Mouse (Mus musculus) cerebellum, adult 8-10 months (tissue): ENCODE measurements at regions not wholly inside any gene's neighbourhood (a gene's known extent, or its start where the extent isn't known, plus 50 kb on each side); places are given as distances from the start of the nearest gene placed in this dataset.
A peak's percentile ranks its signal among the peaks of the same experiment; 100 is the strongest.

Experiments
- DNase-seq: peaks from one replicate; pipeline ENCODE4 v3.0.0; 2022

DNA sequence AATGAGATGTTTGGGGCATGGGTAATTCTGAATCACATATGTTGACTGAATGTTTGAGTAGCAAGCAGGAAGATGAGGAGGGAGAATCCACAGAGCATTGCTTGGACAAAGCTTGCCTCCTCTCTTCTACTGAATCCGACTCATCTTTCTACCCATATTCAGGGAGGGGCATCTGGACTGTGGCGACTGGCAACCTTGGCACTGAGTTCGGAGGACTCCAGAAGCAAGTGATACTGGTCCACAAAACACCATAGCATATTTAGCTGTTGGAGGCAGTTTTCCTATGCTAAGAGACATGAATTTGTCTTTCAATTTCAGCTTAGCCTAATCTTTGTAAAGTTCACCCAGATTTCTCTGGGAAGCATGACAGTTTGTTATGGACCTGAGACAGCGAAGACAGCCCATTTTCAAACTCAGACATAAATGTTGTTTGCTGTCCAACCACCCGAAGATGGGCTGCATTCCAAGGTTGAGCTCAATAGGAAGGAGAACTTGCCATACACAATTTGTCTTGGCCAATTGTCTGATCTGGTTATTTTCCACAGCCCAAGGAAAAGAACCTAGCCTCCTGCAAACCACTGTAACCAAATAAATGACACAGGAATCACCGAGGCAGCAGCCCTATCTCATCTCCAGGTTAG lies 224.0 kb upstream of the Pld5 start:
- DNase-seq, result peak; percentile 47

DNA sequence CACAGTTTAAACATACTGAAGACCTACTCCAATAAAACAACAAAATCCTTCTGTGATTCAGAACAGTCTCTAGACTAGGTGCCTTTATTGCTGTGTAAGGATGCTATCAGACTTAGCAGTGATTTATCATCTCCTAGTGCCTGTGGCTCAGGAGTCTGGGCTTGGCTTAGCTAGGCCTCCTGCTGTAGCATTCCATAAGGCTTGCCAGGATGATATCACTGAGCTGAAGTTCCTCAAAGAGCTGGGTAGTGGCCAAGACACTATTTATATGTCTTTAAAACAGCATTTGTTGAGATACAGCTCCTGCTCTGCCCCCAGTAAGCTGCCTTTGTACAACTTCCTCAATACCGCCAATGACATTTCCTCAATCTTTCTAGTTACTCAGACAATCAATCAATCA lies 193.4 kb upstream of the Pld5 start:
- no peak for DNase-seq

DNA sequence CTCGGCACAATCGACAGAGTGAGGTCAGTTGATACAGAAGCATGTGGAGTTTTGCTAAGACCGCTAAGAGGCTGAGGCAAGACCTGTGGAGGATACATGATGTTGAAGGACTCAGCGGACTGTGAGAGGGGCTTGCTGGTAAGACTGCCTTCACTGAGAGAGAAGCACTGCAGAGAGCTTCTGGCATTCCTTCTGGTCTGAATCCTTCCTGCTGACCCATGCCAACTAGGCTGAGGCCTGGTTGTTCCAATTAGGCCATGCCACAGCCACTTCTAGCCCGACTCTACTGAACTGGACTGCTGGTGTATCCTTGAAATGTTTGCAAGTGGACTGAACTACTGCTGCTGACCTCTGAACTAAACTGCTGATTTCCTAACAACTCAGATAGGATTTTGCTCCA lies 187.0 kb upstream of the Pld5 start:
- no peak for DNase-seq

DNA sequence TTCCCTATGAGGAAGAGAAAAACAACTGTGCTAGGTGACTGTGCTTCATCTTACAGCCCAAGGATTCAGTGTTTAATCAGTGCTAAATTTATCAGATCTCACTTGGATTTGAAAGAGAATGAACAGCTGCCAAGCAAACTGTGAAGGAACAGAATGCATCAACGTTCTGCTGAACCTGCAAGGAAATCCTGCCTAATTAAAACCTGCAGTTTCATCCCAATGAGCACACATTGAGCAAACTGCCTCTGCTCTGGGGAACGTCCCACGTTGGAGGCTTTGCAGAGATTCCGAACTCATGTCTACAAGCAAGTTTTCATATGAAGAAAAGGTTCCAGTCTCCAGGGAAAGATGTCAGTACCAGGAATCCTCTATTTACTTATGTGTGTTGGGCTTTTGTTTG lies 171.6 kb upstream of the Pld5 start:
- no peak for DNase-seq

DNA sequence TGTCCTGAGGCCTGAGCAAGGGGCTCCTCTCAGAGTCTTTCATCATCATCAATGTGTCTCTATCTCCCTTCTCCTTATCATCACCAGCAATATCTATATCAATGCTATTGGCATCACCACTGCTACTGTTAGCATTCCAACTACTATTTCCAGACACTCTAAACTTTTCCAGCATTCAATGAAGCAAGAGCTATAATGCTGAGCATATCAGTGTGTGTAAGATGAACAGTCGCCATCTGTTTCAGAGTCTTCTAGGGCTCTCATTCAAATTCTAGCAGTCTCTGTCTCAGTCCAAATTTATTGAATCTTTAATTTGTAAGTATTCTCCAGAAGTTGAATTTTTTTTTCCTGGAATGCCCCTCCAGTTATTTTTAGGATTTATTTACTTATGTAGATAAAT lies 168.6 kb upstream of the Pld5 start:
- no peak for DNase-seq

DNA sequence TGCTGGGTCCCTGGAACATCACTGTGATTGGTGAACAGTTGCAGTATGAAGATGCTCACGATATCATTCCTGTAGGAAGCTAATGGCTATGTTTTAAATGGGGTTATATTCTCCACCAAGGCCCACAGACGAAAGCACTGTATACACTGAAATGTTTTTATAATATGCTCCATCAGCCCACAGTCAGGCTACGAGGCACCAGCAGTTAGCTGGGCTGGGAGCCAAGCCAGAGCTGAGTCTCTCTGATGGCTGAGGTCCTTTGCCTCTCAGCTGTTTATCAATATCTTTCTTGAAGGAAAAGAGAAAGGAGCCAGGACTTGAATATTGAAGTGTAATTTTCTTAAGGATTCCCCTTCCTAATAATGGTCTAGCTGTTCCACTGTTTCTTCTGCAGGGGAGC lies 165.1 kb upstream of the Pld5 start:
- DNase-seq, result no peak

DNA sequence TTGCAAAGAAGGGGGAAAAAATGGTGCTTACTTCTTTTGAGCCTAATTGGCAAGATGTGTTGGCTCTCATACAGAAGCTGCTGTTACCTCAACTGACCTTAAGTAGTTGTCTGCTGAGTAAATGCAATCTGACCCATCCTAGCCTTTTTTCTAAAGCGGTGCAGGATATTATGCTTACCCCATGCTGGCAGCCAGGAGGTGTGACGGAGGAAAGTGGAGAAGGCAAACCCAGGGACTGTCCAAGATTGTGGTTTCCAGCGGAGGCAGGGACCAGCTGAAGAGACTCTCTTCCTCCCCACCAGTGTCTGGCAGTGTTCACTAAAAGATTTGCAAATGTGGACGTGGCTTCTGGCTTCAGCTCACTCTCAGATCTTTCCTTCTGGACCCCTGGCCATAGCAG lies 152.7 kb upstream of the Pld5 start:
- no peak for DNase-seq

DNA sequence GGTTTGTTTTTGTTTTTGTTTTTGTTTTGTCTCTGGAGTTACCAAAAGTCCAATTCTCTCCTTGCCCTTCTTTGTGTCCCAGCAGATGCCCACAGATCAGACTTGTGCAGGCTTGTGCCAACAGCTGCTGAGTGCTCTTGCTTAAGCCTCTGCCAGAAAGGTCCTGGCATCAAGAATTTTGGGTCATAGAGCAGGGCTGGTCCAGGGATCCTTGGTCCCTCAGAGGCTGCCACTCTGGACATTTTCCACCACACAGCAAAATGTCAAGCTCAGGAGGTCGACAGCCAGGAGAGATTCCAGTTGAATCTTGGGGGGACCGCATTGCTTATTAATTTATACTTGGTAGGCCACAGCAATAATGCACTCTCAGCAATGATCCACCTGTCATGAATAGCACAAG lies 151.9 kb upstream of the Pld5 start:
- DNase-seq, result no peak

DNA sequence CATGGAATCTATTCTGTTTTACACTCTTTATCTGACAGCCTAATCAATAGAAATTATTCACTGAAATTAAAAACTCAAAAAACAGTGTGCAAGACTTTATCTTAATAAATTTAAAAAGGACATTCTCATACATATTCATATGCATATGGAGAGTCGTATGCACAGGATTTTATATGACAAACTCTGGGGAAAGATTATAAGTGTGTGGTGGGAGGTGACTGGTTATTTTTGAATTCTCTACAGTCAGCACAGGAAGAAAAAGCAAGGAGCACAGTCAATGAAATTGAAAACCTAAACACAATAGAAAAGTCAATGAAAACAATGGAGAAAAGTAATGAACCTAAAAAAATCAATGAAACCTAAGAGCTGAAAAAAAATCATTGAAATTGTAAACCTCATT lies 142.1 kb upstream of the Pld5 start:
- no peak for DNase-seq

DNA sequence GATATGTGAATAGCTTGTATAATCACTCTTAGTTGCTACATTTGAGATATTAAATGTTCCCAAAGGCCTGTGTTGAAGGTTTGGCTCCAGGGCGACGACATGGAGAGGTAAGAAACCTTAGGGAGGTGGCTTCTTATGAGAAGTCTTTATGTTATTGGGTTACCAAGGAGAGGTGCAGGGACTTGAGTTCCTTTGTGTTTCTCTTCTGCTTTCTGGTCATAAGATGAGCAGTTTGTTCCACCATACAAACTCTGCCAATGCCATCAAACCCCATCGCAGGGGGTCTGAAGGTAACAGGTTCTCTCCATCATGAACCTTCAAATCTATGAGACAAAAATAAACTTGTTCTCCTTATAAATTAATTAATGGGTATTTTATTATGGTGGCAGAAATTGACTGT lies 129.0 kb upstream of the Pld5 start:
- no peak for DNase-seq

DNA sequence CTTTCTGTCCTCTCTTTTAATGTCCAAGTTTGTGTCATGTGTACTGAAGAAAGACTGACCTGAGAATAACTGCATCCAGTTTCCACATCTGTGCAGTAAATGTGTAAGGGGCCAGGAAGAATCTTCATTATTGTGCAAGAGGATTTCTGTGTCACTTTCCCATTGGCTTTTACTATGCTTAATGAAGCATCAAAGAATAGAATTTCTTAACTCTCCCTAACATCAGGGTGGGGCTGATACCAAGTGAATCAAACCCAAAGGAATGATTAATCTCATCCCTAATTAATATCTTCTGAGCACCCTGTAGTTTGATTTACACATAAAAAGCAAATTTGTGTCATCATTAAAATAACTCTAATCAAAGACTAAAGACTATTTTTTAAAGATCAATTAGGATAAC lies 104.5 kb upstream of the Pld5 start:
- no peak for DNase-seq

DNA sequence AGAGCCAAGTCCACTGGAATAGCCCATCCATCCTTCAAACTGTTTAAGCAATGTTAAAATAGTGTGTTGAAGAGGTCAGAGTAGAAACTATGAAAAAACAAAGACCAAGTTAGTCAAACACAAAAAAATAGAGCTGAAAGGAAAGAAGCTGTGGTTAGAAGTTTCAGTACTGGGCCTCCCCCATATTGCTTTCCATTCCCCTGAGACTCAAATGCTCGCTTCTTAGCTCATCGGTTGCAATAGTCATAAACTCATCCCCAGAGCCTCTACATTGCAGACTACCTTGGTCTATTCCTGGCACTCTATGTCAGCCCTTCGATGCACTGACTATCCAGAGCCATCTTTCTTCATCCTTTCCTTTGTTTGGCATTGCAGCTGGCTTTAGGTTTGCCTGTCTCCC lies 91.8 kb upstream of the Pld5 start:
- DNase-seq, result no peak

DNA sequence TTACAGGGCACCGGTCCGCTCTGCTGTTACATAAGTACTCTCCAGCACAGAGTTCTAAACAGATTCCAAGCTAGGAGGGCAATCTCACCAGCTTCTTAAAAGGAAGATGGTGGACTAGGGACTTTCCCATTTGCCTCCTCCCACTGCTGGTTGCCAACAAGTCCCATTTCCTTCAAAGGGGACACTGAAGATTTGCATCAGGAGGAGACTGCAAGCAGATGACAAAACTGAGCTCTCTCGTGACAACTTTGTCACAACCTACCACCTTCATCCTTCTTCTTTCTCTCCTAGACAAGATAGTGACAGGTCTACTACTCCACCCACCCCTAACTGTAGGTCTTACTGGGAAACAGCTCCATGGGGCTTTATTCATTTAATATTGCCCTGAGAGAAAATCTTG lies 85.8 kb upstream of the Pld5 start:
- DNase-seq, result no peak

DNA sequence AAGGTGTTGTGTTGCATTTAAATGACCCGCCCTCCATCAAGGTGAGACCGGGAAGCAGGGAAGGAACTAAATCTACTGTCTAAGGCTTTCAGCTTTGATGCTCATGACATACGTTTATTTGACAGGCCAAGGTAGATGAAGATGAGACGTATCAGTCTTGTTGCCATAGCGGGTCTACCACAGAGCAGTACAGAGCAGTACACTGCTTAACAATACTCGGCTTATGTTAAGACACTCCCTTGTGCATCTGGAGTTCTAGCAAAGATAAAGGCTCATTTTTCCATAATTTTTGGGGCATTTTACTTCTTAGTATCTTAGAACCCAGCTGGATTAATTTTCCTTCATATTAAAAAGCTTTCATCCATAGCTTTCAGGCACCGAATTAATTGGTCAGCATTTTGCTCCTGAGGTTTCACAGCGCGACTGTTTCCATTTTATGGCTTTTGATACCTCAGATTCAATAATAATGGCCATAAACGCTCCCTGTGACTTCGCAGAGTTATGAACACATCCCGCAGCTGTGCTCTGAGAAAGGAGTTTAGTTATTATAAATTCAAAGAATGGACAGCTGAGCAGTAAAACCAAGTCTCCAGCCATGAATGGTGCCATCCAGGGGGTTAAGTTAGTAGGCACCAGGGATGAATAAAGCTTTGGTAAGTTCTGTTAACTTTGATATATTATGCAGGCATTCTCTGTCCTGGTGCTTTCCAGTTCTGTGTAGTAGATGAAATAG lies 85.0 kb upstream of the Pld5 start:
- DNase-seq, result no peak

DNA sequence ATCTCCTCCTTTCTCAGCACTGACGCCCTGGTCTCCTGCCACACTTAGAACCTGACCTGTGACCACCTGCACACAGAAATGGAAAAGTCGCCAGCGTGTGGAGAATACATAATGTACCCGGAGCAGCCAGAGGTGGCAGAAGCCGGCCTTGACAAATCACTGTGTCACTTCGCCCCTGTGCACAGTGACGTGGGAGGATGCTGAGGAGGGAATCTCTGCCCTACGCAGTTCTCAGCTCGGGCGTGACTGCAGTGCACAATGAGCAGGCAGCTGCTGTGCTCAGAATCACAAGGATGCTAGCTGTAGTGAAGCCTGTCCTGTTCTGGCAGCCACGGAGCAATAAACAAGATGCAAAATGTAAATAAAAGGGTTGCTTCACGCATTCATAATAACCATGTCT lies 80.2 kb upstream of the Pld5 start:
- DNase-seq, result peak; percentile 1

DNA sequence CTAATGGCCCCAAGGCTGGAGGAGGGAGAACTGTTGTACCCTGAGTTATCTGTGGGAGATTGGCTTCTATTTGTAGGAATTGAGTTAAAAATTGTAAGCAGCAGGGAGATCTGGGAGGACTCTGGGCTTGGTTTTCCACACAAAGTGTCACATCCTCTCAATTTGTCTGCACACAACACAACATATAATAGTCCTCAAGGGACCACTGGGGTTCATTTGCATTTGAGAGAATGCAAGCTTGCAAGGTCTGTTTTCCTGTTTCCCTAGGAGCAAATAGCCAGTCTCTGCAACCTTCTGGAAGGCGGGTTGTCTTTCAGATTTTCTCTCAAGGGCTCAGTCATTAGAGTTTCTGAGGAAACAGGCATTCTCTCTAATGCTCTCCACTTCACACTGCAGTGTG lies 79.8 kb upstream of the Pld5 start:
- DNase-seq, result no peak

DNA sequence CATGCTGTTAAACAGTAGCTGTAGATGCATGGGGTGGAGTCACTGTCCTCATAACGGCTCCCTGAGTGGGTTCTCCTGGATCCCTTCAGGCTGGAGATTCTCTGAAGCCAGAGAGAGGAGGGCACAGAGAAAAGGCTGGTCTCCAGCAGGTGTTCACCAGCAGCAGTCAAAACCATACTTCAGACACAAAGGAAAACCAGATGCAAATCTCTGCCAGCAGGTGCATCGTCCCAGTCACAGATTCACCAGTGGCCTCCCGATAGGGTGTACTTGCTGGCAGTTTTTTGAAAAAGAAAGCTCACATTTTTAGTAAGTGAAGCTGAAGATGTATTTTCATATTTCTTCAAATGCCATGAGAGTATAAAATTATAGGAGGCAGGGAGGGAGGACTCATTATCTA lies 77.6 kb upstream of the Pld5 start:
- no peak for DNase-seq

DNA sequence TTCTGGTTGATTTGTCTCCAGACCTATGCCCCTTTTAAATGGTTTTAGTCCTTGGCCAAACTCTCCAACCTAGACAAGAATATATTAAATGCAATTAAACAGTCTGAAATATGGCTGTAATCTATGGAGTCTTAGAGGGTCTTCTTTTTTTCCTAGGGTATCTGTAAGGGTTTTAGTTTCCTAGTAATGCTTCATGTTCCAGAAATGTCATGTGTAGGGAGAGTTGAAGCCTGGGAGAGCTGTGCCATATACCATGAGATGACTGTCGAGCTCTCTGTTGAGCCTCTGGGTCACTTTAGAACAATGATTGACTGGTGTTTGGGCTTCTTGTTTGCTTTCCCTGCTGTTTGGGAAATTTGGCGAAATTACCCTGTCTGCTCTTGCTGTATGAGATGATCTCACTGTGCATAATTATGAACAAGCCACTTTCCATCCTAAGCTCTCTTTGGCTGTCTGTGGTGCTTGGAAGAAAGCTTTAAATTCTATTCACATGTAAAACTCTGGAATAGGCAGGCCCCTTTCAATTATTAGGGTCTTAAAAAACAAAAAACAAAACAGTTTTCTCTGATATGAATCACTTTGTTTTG lies 74.9 kb upstream of the Pld5 start:
- DNase-seq, result no peak

DNA sequence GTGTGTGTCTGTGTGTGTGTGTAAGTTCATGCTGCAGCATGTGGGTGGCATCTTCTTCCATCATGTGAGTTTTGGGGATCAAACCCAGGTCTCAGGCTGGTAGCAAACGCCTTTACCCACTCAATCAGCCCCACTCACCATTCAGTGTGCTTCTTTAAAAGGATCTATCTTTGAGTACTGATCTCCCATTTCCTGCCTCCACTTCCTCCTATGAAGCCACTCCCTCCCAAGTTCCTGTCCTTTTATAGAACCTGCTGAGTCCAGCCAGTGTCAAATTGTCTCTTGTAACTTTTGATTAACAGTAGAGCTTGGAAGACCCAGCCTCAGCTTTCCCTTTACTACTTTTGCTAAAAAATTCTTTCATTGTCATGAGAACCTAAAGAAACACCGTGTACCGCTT lies 73.0 kb upstream of the Pld5 start:
- no peak for DNase-seq

DNA sequence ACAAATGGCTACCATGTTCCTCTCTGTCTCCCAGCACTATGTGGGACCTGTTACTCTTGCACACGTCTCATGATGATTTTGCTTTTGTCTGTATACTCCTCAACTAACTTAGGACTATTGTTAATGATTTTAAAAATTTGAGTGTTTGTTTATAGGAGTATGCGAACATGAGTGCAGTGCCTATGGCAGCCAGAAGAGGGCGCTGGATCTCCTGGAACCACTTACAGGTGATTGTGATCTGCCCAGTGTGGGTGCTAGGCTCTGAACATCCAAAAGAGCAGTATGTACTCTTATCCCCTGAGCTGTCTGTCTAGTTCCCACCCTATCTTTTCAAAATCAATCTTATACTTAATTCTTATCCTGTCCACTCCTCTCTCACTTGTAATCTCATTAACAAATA lies 56.2 kb upstream of the Pld5 start:
- no peak for DNase-seq
